Mouse (Mus musculus) forebrain, embryonic 10.5 days (tissue): Measurements from ENCODE around the gene Dmtf1. TPM values are rescaled to one million over a fixed set of nuclear protein-coding genes. Genes with fewer than 3 reads are reported as not detected.
A peak's percentile ranks its signal among the peaks of the same experiment; 100 is the strongest.

Source experiments
- DNase-seq: peaks from one replicate; pipeline ENCODE4 v3.0.0-alpha.2; 2017; ENCODE audit warnings: low spot score; ENCODE audit errors: extremely low spot score
- H3K27ac ChIP-seq: fragments of 300-500 bp; sonication (generic); 2 replicates; pipeline ENCODE4 v1.5.1; 2016; ENCODE audit warnings: mild to moderate bottlenecking
- H3K27me3 ChIP-seq: fragments of 300-500 bp; sonication (generic); 2 replicates; pipeline ENCODE4 v1.6.1; 2016; ENCODE audit warnings: mild to moderate bottlenecking; ENCODE audit not compliant: poor library complexity, severe bottlenecking
- H3K36me3 ChIP-seq: fragments of 300-500 bp; sonication (generic); replicated peaks from 2 replicates; pipeline ENCODE4 v1.6.1; 2016; ENCODE audit warnings: mild to moderate bottlenecking, moderate library complexity
- H3K4me1 ChIP-seq: fragments of 300-500 bp; sonication (generic); 2 replicates; pipeline ENCODE4 v1.6.1; 2016
- H3K4me3 ChIP-seq: fragments of 300-500 bp; sonication (generic); 2 replicates; pipeline ENCODE4 v1.5.1; 2016; ENCODE audit warnings: mild to moderate bottlenecking, moderate library complexity
- H3K9me3 ChIP-seq: fragments of 300-500 bp; sonication (generic); 2 replicates; pipeline ENCODE4 v1.6.1; 2016; ENCODE audit warnings: mild to moderate bottlenecking, moderate library complexity
- WGBS: fragments of 180-500 bp; shearing (Covaris S2); methylation state at CpG from one replicate; pipeline ENCODE4 v1.1.7; 2016; 5-methylcytosine and 5-hydroxymethylcytosine counted together
- polyA plus RNA-seq: library from polyadenylated mRNA; unstranded; fragments of >200 nt; fragmentation: Nextera tagmentation; extraction: Ambion mirVana; gene quantifications from 2 replicates; pipeline ENCODE4 v1.2.1, GENCODE M21; 2016

Dmtf1 gene
- polyA plus RNA-seq, 1 experiment from 2014 or later: 57.7 TPM

DNA sequence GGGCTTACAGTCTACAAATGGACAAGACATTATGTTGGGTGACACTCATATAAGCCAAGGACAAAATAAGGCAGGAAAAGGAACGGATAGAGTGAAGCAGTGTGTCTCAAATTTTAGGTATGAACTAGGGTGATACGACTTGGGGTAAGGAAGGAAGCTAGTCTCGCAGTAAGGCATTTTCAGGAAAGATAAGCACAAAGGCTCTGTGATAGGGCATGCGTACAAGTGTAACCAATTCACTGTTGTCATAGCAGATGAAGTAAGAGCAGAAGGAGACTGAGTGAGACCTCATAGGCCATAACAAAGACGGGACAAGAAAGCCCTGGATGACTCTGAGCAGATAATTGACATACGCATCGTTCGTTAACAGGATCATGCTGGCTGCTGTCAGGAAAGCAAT is 20.9 kb downstream of the Dmtf1 start:
- WGBS: 92% methylated on average over 8 of the region's 8 CpGs
- H3K27me3 ChIP-seq: no peaks in the 10 kb centered on the region

DNA sequence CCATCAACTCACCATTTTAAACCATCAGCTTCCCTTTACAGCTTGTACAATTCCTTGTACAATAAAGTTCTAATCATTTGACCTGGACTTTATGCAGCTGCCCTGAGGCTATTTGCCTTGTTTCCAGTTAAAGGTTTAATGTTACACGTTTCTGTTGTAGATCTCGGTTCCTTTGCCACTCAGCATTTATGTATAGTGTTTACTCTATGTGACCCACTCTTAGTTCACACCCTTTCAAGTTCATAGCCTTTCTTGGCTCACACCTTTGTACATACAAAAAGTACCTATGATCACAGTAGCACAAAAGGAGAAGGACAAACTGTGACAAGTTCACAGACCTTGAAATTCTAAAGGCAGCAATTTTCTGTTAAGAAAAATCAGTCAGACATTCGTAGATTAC is 26.0 kb downstream of the Dmtf1 start:
- Histone ChIP-seq H3K27me3 (no peaks in the 10 kb centered on the region), H3K27ac (no peak overlapping the region), H3K4me1 (no peaks in the 10 kb centered on the region), H3K36me3 (peaks cover 76% of the 10 kb centered on the region), H3K9me3 (no peaks in the 10 kb centered on the region), H3K4me3 (no peak overlapping the region)
- 93% methylated on average over 3 of the region's 3 CpGs for WGBS
- no peak for DNase-seq

More for the DNA sequence above, 20.9 kb downstream of the Dmtf1 start:
- H3K4me3 ChIP-seq: no peak overlapping the region
- H3K36me3 ChIP-seq: peaks cover 85% of the 10 kb centered on the region
- H3K4me1 ChIP-seq: no peaks in the 10 kb centered on the region
- no peaks in the 10 kb centered on the region for H3K9me3 ChIP-seq
- H3K27ac ChIP-seq: no peak overlapping the region
- DNase-seq: no peak

DNA sequence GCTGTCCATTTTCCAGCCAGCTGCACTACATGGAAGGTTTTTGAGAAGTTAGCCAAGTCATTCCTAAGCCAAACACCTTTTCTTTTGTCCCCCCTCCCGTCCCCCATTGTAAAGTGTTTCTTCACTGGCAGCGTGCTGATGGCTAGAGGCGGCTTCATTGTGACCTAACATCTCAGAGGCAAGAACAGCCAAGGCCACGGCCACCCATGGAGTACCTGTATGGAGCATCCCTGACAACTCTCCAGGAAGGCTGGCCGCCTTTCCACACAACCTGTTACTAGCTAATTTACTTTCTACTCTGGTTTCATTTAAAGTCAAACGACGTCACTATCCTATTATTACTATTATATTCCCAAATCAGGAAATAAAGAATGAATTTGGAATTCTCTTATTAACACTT is 29.8 kb downstream of the Dmtf1 start:
- WGBS: 89% methylated on average over 7 of the region's 7 CpGs
- Histone ChIP-seq H3K36me3 (peaks cover 79% of the 10 kb centered on the region), H3K4me3 (no peak overlapping the region), H3K27me3 (no peaks in the 10 kb centered on the region), H3K9me3 (no peaks in the 10 kb centered on the region), H3K27ac (no peak overlapping the region), H3K4me1 (no peaks in the 10 kb centered on the region)
- no peak for DNase-seq

DNA sequence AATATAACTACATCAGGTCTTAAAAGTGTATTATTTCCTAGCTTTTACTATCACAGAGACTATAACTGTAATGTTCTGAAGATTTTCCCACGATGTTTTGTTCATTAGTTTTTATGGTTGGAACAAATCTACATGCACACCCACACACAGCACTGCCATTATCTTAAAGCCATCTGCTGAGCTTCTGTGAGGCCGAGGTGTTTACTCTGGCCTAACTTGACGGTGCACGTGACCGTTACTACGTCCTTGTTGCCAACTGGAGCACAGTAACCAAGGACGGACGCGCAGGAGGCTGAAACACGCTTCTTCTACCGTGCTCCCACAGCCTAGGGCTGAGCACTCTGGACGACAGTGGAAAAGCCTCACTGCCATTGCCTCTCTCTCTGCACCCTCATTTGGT is 33.0 kb downstream of the Dmtf1 start:
- Histone ChIP-seq H3K4me1 (no peaks in the 10 kb centered on the region), H3K27ac (no peak overlapping the region), H3K27me3 (no peaks in the 10 kb centered on the region), H3K36me3 (peaks cover 85% of the 10 kb centered on the region), H3K4me3 (no peak overlapping the region), H3K9me3 (no peaks in the 10 kb centered on the region)
- DNase-seq: no peak
- 93% methylated on average over 12 of the region's 12 CpGs for WGBS

DNA sequence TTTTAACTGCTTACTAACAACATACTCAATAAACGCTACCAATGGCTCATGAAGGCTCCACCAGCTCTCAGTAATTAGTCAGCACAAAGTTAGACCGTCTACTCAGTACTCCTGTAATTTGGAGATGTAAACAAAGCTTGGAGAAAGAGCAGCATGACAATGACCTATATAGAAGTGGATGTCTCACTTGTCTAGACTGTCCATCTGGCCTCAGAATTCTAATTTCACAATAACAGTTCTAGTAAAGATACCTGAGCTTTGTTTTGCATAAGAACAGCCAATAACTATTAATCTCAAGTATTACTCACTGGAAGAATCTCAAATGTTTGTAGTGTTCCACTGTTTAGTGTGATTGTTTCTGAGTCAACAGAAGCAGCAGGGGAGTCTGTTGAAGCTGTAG is 37.4 kb downstream of the Dmtf1 start:
- H3K27ac ChIP-seq: no peak overlapping the region
- DNase-seq: no peak
- H3K9me3 ChIP-seq: no peaks in the 10 kb centered on the region
- no peaks in the 10 kb centered on the region for H3K27me3 ChIP-seq
- H3K36me3 ChIP-seq: peaks cover 99% of the 10 kb centered on the region
- WGBS: 87% methylated on average over 2 of the region's 2 CpGs
- no peaks in the 10 kb centered on the region for H3K4me1 ChIP-seq
- no peak overlapping the region for H3K4me3 ChIP-seq

DNA sequence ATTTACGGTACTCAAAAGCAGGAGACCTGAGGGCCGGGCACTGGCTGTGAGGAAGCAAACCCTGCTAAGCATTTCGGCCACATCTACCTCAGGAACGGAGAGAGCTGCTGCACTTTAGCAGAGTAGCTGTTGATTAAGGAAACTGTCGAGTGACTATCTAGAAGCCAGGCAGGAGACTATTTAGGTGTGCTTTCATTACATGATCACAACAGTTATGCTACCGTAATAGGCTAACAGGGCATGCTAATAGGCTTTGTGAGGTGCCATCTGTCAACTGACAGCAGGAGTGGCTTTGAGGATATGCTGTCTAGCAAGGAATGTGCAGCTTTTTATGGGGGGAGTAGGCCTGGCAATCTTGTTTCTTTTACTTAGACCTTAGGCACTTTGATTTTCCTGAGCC is 47.4 kb downstream of the Dmtf1 start:
- no peak overlapping the region for H3K4me3 ChIP-seq
- DNase-seq: no peak
- WGBS: 63% methylated on average over 6 of the region's 6 CpGs
- H3K27ac ChIP-seq: no peak overlapping the region
- peaks cover 38% of the 10 kb centered on the region for H3K36me3 ChIP-seq
- H3K27me3 ChIP-seq: no peaks in the 10 kb centered on the region
- no peaks in the 10 kb centered on the region for H3K9me3 ChIP-seq
- H3K4me1 ChIP-seq: no peaks in the 10 kb centered on the region

DNA sequence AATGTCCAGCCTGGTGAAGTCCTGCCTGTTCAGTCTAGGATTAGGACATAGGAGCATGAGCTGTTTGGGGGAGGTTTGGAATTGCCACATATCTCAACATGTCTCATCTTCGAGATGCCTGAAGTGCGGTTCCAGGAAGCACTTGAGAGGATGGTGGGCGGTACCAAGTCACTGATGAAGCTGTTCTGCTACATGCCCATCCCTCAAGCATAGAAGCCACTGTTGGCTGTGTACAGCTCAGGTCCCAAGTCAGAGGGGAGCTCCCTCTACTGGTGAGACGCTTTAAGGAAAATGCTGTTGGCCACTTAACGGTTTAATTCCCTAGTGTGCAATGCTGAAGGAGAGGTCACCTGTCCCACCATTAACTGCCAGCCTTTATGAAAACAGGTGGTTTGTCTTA is 49.8 kb downstream of the Dmtf1 start:
- Histone ChIP-seq H3K4me1 (no peaks in the 10 kb centered on the region), H3K27me3 (no peaks in the 10 kb centered on the region), H3K4me3 (no peak overlapping the region), H3K36me3 (peaks cover 16% of the 10 kb centered on the region), H3K27ac (no peak overlapping the region), H3K9me3 (no peaks in the 10 kb centered on the region)
- 24% methylated on average over 5 of the region's 5 CpGs for WGBS
- DNase-seq: peak; percentile 44

DNA sequence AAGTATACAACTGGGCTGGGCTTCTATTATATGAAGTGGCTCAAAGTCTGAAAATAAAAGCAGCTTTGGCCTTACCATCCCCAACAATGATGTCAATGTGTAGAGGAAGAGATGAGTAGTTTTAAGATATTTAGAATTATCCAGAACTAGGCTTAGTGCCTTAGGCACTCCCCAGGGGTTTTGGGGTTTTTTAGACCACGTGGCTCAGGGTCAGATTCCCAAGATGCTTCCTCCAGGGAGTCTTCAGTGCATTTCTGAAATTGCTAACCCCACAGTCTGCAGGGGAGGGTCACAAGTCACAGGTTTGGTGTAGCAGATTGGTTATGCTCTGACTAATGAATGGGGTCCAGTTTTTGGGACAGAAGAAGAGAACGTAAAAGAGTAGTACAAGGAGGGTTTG is 50.3 kb downstream of the Dmtf1 start:
- DNase-seq: no peak
- Histone ChIP-seq H3K27ac (no peak overlapping the region), H3K4me1 (no peaks in the 10 kb centered on the region), H3K27me3 (no peaks in the 10 kb centered on the region), H3K9me3 (no peaks in the 10 kb centered on the region), H3K4me3 (no peak overlapping the region), H3K36me3 (peaks cover 11% of the 10 kb centered on the region; the same call in 1 of the 2 replicates)
- 58% methylated on average over 2 of the region's 2 CpGs for WGBS

DNA sequence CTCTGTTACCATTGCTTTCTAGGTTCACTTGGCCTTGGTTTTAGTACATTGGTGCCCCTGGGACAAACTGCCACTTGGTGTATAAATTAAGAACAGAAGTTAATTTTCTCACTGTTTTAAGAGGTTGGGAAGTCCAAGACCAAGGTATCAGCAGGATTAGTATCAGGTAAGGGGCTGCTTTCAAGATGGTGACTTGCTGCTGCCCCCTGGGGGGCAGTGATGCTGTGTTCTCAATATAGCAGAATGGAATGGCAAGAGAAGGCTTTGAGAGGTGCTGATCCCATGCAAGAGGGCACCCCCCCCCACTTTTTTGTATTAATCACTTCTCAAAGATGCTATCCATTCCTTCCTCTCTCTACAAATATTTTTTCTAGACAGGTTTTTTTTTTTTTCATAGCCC is 52.0 kb downstream of the Dmtf1 start:
- Histone ChIP-seq H3K4me3 (no peak overlapping the region), H3K9me3 (no peaks in the 10 kb centered on the region), H3K4me1 (no peaks in the 10 kb centered on the region), H3K27ac (no peak overlapping the region), H3K36me3 (0 out of 2 replicates have a peak, but pooled peaks cover under 1% of the 10 kb centered on the region), H3K27me3 (no peaks in the 10 kb centered on the region)
- DNase-seq: no peak

DNA sequence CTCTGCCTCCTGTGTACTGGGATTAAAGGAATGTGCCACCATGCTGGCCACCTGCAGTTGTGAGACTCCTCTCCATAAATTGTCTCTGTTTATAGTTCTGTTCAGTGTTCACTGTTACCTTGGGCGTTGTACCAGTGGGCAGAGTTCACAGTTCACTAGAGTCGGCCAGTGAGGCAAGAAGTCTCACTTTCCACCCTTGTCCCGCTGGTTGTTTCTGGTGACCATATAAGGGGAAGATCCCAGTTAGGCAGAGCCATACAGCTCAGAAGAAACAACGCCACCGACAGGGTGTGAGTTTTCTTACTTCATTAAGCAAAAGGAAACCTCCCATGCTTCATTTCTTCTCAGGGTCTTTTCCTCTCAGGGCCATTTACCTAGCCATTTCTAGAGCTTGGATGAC is 53.1 kb downstream of the Dmtf1 start:
- Histone ChIP-seq H3K9me3 (no peaks in the 10 kb centered on the region), H3K27ac (no peak overlapping the region), H3K4me3 (no peak overlapping the region), H3K27me3 (no peaks in the 10 kb centered on the region), H3K36me3 (no peaks in the 10 kb centered on the region), H3K4me1 (no peaks in the 10 kb centered on the region)
- 89% methylated on average over 5 of the region's 5 CpGs for WGBS
- no peak for DNase-seq

DNA sequence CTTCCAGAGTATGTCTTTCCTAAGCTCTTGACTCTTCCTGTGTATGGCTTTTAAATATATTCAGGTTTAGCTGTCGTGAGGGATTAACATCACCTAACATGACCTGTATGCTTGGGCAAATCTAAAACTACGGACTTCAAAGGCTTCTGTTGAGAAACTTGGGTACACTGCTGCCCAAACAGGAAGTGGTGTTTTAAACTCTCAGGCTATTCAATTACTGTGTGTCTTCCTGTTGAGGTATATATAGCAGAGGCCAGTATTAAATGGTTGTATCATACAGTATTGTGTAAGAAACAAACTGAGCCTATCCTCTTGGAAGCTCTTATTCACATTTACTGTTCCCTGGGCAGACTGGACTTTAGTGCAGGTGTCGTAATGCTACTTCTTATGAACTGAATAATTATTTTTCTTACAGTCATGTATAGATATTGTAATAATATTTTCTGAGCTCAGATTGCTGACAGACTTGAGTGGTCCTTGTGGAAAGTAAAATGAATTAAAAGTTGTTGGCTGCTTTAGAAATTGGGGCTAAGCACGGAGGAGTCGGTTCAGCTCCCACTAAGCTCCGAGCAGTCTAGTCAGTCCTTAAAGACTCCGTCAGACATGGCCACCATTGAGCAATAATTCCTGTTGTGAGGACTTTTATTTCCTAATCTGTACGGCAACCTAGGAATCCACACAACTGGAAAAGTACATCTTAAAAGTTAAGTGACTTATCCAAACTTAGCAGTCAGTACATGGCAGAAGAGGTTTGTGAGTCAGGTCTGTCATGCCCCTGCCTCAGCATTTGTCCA is 54.1 kb downstream of the Dmtf1 start:
- no peaks in the 10 kb centered on the region for H3K36me3 ChIP-seq
- no peak for DNase-seq
- H3K27ac ChIP-seq: no peak overlapping the region
- H3K9me3 ChIP-seq: no peaks in the 10 kb centered on the region
- H3K27me3 ChIP-seq: peaks cover 2% of the 10 kb centered on the region
- H3K4me3 ChIP-seq: no peak overlapping the region
- WGBS: 90% methylated on average over 8 of the region's 8 CpGs
- no peaks in the 10 kb centered on the region; the same call in 1 of the 2 replicates for H3K4me1 ChIP-seq

DNA sequence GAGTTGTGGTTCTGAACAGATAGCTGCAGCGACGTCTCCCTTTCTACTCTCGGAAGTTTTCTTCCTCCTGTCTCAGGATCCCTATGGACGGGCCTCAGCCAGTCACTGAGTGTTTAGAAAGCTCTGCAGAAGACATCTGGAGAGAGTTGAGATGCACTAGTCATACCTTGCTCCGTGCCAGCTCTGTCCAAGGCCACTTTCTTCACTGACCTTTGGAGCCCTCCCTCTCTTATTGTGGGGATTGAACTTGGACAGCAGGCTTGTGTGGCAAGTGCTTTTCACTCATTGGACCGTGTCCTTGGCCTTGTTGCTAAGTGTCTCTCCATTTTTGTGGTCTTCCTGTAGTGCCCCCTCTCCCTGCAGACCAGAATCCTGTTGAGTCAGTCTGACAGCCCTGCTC is 54.8 kb downstream of the Dmtf1 start:
- DNase-seq: no peak
- 85% methylated on average over 6 of the region's 6 CpGs for WGBS
- H3K9me3 ChIP-seq: no peaks in the 10 kb centered on the region

DNA sequence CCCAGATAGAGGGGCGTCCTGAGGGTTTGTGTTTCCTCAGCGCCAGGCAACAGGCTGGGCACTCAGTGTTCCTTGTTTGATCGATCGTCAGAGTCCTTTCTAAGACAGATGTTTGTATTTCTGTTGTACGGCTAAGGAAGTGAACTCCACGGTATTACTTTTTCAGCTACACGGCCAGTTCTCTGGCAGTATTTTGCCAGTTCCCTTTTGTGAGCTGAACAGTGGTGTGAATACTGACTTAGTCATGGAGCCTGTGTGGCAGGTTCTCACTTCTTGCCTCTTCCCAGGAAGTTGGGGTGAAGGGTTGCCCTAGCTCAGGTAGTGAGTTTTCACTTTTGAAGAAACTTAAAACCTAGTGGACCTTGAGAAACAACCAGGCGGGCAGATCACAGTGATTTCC is 57.6 kb downstream of the Dmtf1 start:
- 96% methylated on average over 8 of the region's 8 CpGs for WGBS
- Histone ChIP-seq H3K27ac (no peak overlapping the region), H3K4me3 (no peak overlapping the region), H3K36me3 (no peaks in the 10 kb centered on the region), H3K9me3 (no peaks in the 10 kb centered on the region), H3K4me1 (peaks cover 20% of the 10 kb centered on the region), H3K27me3 (peaks cover 13% of the 10 kb centered on the region)
- no peak for DNase-seq

More for the DNA sequence above, 54.8 kb downstream of the Dmtf1 start:
- no peak overlapping the region for H3K4me3 ChIP-seq
- H3K4me1 ChIP-seq: peaks cover 6% of the 10 kb centered on the region
- peaks cover 9% of the 10 kb centered on the region for H3K27me3 ChIP-seq
- H3K36me3 ChIP-seq: no peaks in the 10 kb centered on the region
- no peak overlapping the region for H3K27ac ChIP-seq

DNA sequence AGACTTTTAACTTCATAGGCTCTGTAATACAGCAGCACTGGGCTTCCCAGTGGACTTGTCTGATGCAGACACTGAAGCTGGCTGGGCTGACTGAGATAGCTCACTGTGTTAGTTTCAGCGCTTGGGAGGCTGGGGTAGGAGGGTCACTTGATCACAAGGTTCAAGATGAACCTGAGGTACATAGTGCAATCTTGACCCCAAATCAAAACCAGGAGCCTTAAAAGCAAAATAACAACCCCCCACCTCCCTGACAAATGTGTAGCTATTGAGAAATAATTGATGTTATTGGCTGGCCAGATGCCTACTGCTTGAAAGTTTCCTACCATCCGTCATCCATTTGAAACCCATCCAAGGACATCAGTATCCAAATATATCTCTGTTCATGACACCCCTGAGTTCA is 58.9 kb downstream of the Dmtf1 start:
- H3K36me3 ChIP-seq: no peaks in the 10 kb centered on the region
- no peak overlapping the region for H3K4me3 ChIP-seq
- DNase-seq: no peak
- peaks cover 13% of the 10 kb centered on the region for H3K27me3 ChIP-seq
- H3K27ac ChIP-seq: no peak overlapping the region
- peaks cover 20% of the 10 kb centered on the region for H3K4me1 ChIP-seq
- 92% methylated on average over 2 of the region's 2 CpGs for WGBS
- no peaks in the 10 kb centered on the region for H3K9me3 ChIP-seq
